Mouse (Mus musculus) ES-E14 (cell line): Measurements from ENCODE around the gene Npas3. TPM values are rescaled to one million over a fixed set of nuclear protein-coding genes. Genes with fewer than 3 reads are reported as not detected.

Source experiments
- DNase-seq: peaks from one replicate; pipeline ENCODE4 v3.0.0-alpha.2; 2013; ENCODE audit warnings: low read depth, low spot score
- H3K27ac ChIP-seq: 2 replicates; pipeline ENCODE4 v1.5.1; 2012; ENCODE audit warnings: low read depth, mild to moderate bottlenecking, low read length, moderate library complexity, mixed read lengths; ENCODE audit not compliant: poor library complexity, insufficient read depth, severe bottlenecking
- H3K36me3 ChIP-seq: 2 replicates; pipeline ENCODE4 v1.6.1; 2012; ENCODE audit warnings: mild to moderate bottlenecking, low read length, moderate library complexity, mixed read lengths; ENCODE audit not compliant: control insufficient read depth, poor library complexity, insufficient read depth, severe bottlenecking
- H3K4me1 ChIP-seq, 2 experiments: fragments of 150-350 bp in 1 of 2; sonication (generic) in 1 of 2; 2 replicates each; pipeline ENCODE4 v1.6.1; 2012; ENCODE audit warnings: low read length in 2 of 2, mild to moderate bottlenecking in 1 of 2, mixed read lengths in 1 of 2; ENCODE audit not compliant: control insufficient read depth in 2 of 2, insufficient read depth in 2 of 2, poor library complexity in 1 of 2
- H3K4me3 ChIP-seq, 2 experiments: fragments of 150-350 bp in 1 of 2; sonication (generic) in 1 of 2; 2 replicates each; pipeline ENCODE4 v1.5.1; 2012; ENCODE audit warnings: low read length in 2 of 2, low read depth in 1 of 2, mild to moderate bottlenecking in 1 of 2, mixed read lengths in 1 of 2; ENCODE audit not compliant: insufficient read depth in 1 of 2, poor library complexity in 1 of 2, severe bottlenecking in 1 of 2
- H3K9ac ChIP-seq: 2 replicates; pipeline ENCODE4 v1.6.1; 2012; ENCODE audit warnings: low read depth, mild to moderate bottlenecking, low read length, mixed read lengths; ENCODE audit not compliant: poor library complexity, insufficient read depth, severe bottlenecking
- H3K9me3 ChIP-seq: fragments of 150-350 bp; sonication (generic); 2 replicates; pipeline ENCODE4 v1.6.1; 2012; ENCODE audit warnings: low read depth, mild to moderate bottlenecking, low read length; ENCODE audit not compliant: control insufficient read depth, insufficient read depth
- CHD2 ChIP-seq: IDR thresholded peaks from 2 replicates; pipeline ENCODE4 v1.6.1; 2014; ENCODE audit warnings: mild to moderate bottlenecking, low read depth, low read length, inconsistent platforms
- HCFC1 ChIP-seq: IDR thresholded peaks from 2 replicates; pipeline ENCODE4 v1.6.1; 2012; ENCODE audit warnings: low read length, inconsistent platforms, borderline replicate concordance; ENCODE audit not compliant: insufficient read depth
- MAFK ChIP-seq: IDR thresholded peaks from 2 replicates; pipeline ENCODE4 v1.6.1; 2014; ENCODE audit warnings: mild to moderate bottlenecking, low read depth, low read length, inconsistent platforms; ENCODE audit not compliant: insufficient read depth
- ZC3H11A ChIP-seq: IDR thresholded peaks from 2 replicates; pipeline ENCODE4 v1.6.1; 2012; ENCODE audit warnings: low read depth, mild to moderate bottlenecking, inconsistent platforms, low read length, borderline replicate concordance
- ZNF384 ChIP-seq: IDR thresholded peaks from 2 replicates; pipeline ENCODE4 v1.6.1; 2012; ENCODE audit warnings: low read depth, low read length, inconsistent platforms
- in situ Hi-C, 2 experiments: fragments of 600-800 bp; cut with MboI; formaldehyde crosslinking; loops; one replicate each; pipeline ENCODE4 v1.15.1; 2025; ENCODE audit warnings: low sequenced_read_pairs in 2 of 2, inconsistent platforms in 1 of 2; ENCODE audit not compliant: unreplicated experiment in 2 of 2
- total RNA-seq: library from RNA; depleted of rRNA; stranded (reverse); fragments of 300-350 nt; gene quantifications from 2 replicates; pipeline ENCODE4 v1.2.3, GENCODE M21; 2012

The Npas3 gene
- total RNA-seq, 1 experiment, result 1.2 TPM

- in situ Hi-C loops, result no loop called here
- no peak for DNase-seq
- TF ChIP-seq ZC3H11A, result no peak
- TF ChIP-seq CHD2, result no peak
- no peak for TF ChIP-seq HCFC1
- no peak for TF ChIP-seq MAFK
- no peak for TF ChIP-seq ZNF384
- H3K4me3 ChIP-seq, result no peak overlapping the region
- no peak overlapping the region for H3K9ac ChIP-seq
- H3K9me3 ChIP-seq, result no peaks in the 10 kb centered on the region
- H3K27ac ChIP-seq, result no peak overlapping the region
- H3K36me3 ChIP-seq, result no peaks in the 10 kb centered on the region
- H3K4me1 ChIP-seq, result no peaks in the 10 kb centered on the region
Measured at GRCm38 (mm10) chr12:53630607-53631006, 382.1 kb downstream of the Npas3 start.

- in situ Hi-C loops, result no loop called here
- Histone ChIP-seq H3K4me3 (no peak overlapping the region), H3K9ac (no peak overlapping the region), H3K4me1 (no peaks in the 10 kb centered on the region; a peak in 1 of 4 replicates), H3K27ac (no peak overlapping the region), H3K36me3 (no peaks in the 10 kb centered on the region), H3K9me3 (no peaks in the 10 kb centered on the region)
- no peak for DNase-seq
- TF ChIP-seq MAFK (no peak), ZC3H11A (no peak), ZNF384 (no peak), CHD2 (no peak), HCFC1 (no peak)
Measured at GRCm38 (mm10) chr12:53631315-53632106, 383.0 kb downstream of the Npas3 start.

- TF ChIP-seq CHD2 (no peak), ZNF384 (no peak), HCFC1 (no peak), ZC3H11A (no peak), MAFK (no peak)
- H3K9me3 ChIP-seq, result no peaks in the 10 kb centered on the region
- no peaks in the 10 kb centered on the region for H3K36me3 ChIP-seq
- H3K27ac ChIP-seq, result no peak overlapping the region
- DNase-seq, result no peak
- no peaks in the 10 kb centered on the region; a peak in 1 of 4 replicates for H3K4me1 ChIP-seq
- no peak overlapping the region for H3K4me3 ChIP-seq
- H3K9ac ChIP-seq, result no peak overlapping the region
- in situ Hi-C loops, result no loop called here
Measured at GRCm38 (mm10) chr12:53638571-53638970, 390.1 kb downstream of the Npas3 start.

- Histone ChIP-seq H3K9me3 (no peaks in the 10 kb centered on the region), H3K36me3 (no peaks in the 10 kb centered on the region), H3K4me1 (no peaks in the 10 kb centered on the region), H3K9ac (no peak overlapping the region), H3K4me3 (no peak overlapping the region), H3K27ac (no peak overlapping the region)
- in situ Hi-C loops, result no loop called here
- TF ChIP-seq ZNF384, result no peak
- no peak for TF ChIP-seq MAFK
- TF ChIP-seq HCFC1, result no peak
- TF ChIP-seq ZC3H11A, result no peak
- TF ChIP-seq CHD2, result no peak
- DNase-seq, result no peak
Measured at GRCm38 (mm10) chr12:53647282-53647681, 398.8 kb downstream of the Npas3 start.
